Mouse (Mus musculus) intestine, postnatal 0 days (tissue): ENCODE data around the gene Acaca. TPM values are rescaled to one million over a fixed set of nuclear protein-coding genes. Genes with fewer than 3 reads are reported as not detected.

Experiments used
- ATAC-seq: fragments of 200-750 bp; cut with Nextera tagmentation; 2 replicates; pipeline ENCODE4 v1.8.0; 2017; ENCODE audit warnings: mild to moderate bottlenecking, moderate TSS enrichment, moderate library complexity
- H3K27ac ChIP-seq: fragments of 300-500 bp; sonication (generic); 2 replicates; pipeline ENCODE4 v1.5.1; 2014; ENCODE audit warnings: mild to moderate bottlenecking, low read depth, low read length, moderate library complexity
- H3K27me3 ChIP-seq: fragments of 300-500 bp; sonication (generic); replicated peaks from 2 replicates; pipeline ENCODE4 v1.6.1; 2014; ENCODE audit warnings: low read length, mixed read lengths; ENCODE audit not compliant: control insufficient read depth, insufficient read depth
- H3K36me3 ChIP-seq: fragments of 300-500 bp; sonication (generic); 2 replicates; pipeline ENCODE4 v1.6.1; 2014; ENCODE audit warnings: mild to moderate bottlenecking, moderate library complexity; ENCODE audit not compliant: control insufficient read depth, insufficient read depth
- H3K4me1 ChIP-seq: fragments of 300-500 bp; sonication (generic); replicated peaks from 2 replicates; pipeline ENCODE4 v1.6.1; 2014; ENCODE audit warnings: antibody characterized with exemption, low read length, mixed read lengths; ENCODE audit not compliant: control insufficient read depth, insufficient read depth
- H3K4me2 ChIP-seq: fragments of 300-500 bp; sonication (generic); replicated peaks from 2 replicates; pipeline ENCODE4 v1.6.1; 2014; ENCODE audit warnings: low read depth, mild to moderate bottlenecking, moderate library complexity
- H3K4me3 ChIP-seq: fragments of 300-500 bp; sonication (generic); 2 replicates; pipeline ENCODE4 v1.5.1; 2014; ENCODE audit warnings: low read depth, low read length
- H3K9ac ChIP-seq: fragments of 300-500 bp; sonication (generic); 2 replicates; pipeline ENCODE4 v1.6.1; 2014; ENCODE audit warnings: mild to moderate bottlenecking, low read depth, low read length
- H3K9me3 ChIP-seq: fragments of 300-500 bp; sonication (generic); 2 replicates; pipeline ENCODE4 v1.6.1; 2016; ENCODE audit warnings: mixed run types; ENCODE audit not compliant: control insufficient read depth
- CTCF ChIP-seq: sonication (generic); IDR thresholded peaks from 2 replicates; pipeline ENCODE4 v1.5.1; 2016; ENCODE audit warnings: low read depth, mild to moderate bottlenecking, control low read depth, antibody characterized with exemption, moderate library complexity
- WGBS: fragments of 180-500 bp; shearing (Covaris S2); extraction: QIAGEN DNeasy Blood & Tissue Kit; methylation state at CpG from one replicate; pipeline ENCODE4 v1.1.7; 2014; 5-methylcytosine and 5-hydroxymethylcytosine counted together
- polyA plus RNA-seq: library from polyadenylated mRNA; unstranded; fragments of >200 nt; fragmentation: Nextera tagmentation; extraction: Ambion mirVana; gene quantifications from 2 replicates; pipeline ENCODE4 v1.2.1, GENCODE M21; 2015

Gene Acaca
- polyA plus RNA-seq, 1 experiment from 2014 or later: 2.5 TPM

DNA sequence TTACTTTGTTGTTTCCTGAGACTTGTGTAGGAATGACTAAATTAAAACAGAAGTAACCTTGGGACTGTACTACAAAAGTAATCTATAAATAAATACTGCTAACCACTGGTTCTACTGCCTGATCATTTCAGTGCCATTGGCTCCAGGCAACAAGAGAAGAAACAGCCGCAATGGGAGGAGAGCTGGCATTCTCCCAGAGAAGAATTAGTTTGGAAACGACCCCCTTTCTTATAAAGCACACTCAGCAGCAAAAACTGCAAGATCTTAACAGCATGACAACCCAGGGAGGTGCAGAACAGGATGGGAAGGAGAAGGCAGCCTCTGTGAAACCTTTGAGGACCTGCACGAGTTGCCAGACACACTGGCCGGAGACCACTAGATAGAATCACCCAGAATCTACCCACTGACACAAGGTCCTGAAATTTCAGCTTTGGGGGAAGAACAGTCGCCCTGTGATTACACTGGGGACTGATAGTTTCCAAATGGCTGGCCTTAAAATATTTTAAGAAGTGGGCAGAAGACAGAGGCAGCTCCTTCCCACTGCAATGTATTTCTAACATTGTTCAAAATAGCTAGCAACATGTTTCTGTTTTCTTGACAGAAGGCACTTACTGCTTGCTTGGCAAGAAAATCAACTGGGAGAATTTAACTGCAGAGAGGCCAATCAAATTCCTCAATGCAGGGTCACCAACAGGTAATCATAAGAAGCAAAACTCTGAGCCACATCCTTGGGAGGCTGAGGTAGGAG lies 32.0 kb upstream of the Acaca start:
- no peaks in the 10 kb centered on the region for H3K9me3 ChIP-seq
- no peaks in the 10 kb centered on the region for H3K27me3 ChIP-seq
- H3K4me2 ChIP-seq: no peak overlapping the region
- TF ChIP-seq CTCF: no peak
- H3K36me3 ChIP-seq: peaks cover 21% of the 10 kb centered on the region
- H3K4me1 ChIP-seq: no peaks in the 10 kb centered on the region
- 72% methylated on average over 5 of the region's 5 CpGs for WGBS
- no peak overlapping the region for H3K27ac ChIP-seq
- H3K9ac ChIP-seq: no peak overlapping the region
- ATAC-seq: no peak
- no peak overlapping the region for H3K4me3 ChIP-seq

DNA sequence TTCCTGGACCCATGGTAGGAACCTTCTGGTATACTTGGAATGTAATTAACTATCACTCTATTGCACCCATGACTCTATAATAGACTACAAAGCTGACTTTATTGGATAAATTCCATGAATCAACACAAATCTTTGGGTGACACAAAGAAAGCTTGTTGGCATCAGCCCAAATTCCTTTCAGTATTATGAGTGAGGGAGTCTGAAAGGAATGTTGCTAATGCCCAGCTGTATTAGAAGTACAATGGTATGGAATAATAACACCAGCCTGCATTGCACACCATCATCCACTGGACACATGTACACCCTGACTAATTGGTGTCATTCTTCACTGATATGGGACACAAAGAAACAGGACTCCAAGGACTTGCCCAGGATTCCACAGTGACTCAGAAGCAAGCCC lies 28.3 kb upstream of the Acaca start:
- peak; percentile 36; the same call in 1 of the 2 replicates for ATAC-seq
- Histone ChIP-seq H3K4me2 (no peak overlapping the region), H3K4me1 (no peaks in the 10 kb centered on the region), H3K4me3 (no peak overlapping the region), H3K9me3 (no peaks in the 10 kb centered on the region), H3K27me3 (no peaks in the 10 kb centered on the region), H3K9ac (no peak overlapping the region), H3K27ac (no peak overlapping the region), H3K36me3 (peaks cover 48% of the 10 kb centered on the region)
- no peak for TF ChIP-seq CTCF

DNA sequence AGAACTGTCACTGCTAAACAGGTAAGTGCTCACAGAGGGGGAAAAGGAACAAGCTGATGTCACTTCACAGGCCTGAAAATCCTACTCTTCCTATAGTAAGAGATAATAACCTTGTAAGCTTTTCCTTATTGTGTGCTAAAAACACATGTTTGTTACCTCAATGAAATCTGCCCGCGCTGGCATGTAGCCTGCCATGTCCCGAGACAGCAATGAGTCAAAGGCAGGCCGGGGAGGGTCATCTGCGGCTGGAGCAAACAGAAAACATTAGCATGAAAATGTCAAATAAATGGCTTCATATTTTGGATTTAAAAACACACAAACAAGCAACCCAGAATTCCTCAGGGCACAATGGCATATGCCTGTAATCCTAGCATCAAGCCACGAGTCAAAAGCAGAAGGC lies 25.4 kb upstream of the Acaca start:
- peaks cover 64% of the 10 kb centered on the region for H3K36me3 ChIP-seq
- no peaks in the 10 kb centered on the region for H3K4me1 ChIP-seq

DNA sequence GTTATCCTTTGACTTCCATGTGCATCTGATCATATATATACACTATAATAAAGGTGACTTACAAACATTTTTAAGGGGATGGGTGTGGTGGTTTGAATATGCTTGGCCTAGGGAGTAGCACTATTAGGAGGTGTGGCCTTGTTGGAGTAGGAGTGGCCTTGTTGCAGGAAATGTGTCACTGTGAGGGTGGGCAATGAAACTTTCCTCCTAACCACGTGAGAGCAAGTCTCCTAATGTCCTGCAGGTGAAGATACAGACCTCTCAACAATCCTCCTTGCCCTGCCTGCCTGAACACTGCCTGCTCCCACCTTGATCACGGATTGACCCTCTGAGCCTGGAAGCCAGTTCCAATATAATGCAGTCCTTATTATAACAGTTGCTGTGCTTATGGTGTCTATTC lies 22.3 kb upstream of the Acaca start:
- peaks cover 64% of the 10 kb centered on the region for H3K36me3 ChIP-seq
- no peaks in the 10 kb centered on the region for H3K4me1 ChIP-seq

More for the DNA sequence above, 25.4 kb upstream of the Acaca start:
- H3K27ac ChIP-seq: no peak overlapping the region
- no peak for ATAC-seq
- TF ChIP-seq CTCF: no peak
- H3K4me2 ChIP-seq: no peak overlapping the region
- no peaks in the 10 kb centered on the region for H3K9me3 ChIP-seq
- no peaks in the 10 kb centered on the region for H3K27me3 ChIP-seq
- H3K4me3 ChIP-seq: no peak overlapping the region
- WGBS: 93% methylated on average over 6 of the region's 6 CpGs
- H3K9ac ChIP-seq: no peak overlapping the region

DNA sequence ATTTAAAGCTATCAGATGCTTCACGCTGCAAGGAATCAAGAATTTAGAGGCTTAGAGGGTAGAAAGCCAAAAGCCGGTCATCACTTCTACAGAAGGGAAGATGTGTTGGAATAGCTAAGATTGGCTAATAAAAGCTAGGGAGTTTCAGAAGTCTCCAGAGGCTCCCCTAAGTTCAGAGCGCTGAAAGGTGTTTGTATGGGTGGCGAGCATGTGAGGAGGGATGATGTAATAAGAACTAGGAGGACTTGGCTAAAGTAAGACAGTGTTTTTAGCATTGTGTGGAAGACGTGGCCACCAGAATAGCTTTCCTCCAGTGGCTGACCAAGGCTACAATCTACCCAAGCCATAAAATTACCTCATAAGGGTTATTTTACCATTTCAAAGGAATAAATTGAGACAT lies 15.8 kb upstream of the Acaca start:
- H3K4me2 ChIP-seq: no peak overlapping the region
- no peak overlapping the region for H3K9ac ChIP-seq
- WGBS: 94% methylated on average over 5 of the region's 5 CpGs

More for the DNA sequence above, 22.3 kb upstream of the Acaca start:
- H3K4me3 ChIP-seq: no peak overlapping the region
- H3K27me3 ChIP-seq: no peaks in the 10 kb centered on the region
- no peak overlapping the region for H3K27ac ChIP-seq
- no peak overlapping the region for H3K9ac ChIP-seq
- WGBS: 60% methylated on average over 2 of the region's 2 CpGs
- H3K4me2 ChIP-seq: no peak overlapping the region
- no peak for ATAC-seq
- no peaks in the 10 kb centered on the region for H3K9me3 ChIP-seq
- no peak for TF ChIP-seq CTCF

DNA sequence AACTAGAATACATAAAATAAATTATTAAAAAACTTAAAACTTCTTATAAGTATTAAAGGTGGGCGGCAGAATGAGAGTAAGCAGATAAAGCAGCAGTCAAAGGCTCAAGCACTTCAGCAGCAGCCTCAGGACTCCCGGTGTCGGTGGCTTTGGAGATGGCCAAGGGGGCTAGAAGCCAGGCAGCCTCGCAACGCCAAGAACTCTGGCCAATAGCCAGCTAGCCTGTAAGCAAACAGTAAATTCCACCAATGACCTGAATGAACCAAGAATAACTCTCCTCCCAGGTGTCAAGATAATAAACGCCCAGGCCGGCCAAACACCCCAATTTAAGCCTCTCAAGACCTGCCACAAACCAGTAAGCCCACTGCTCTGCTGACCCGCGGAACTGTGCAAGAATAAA lies 13.8 kb upstream of the Acaca start:
- H3K4me3 ChIP-seq: no peak overlapping the region
- no peaks in the 10 kb centered on the region for H3K27me3 ChIP-seq
- no peaks in the 10 kb centered on the region for H3K9me3 ChIP-seq
- H3K36me3 ChIP-seq: peaks cover 49% of the 10 kb centered on the region
- H3K9ac ChIP-seq: no peak overlapping the region
- 84% methylated on average over 9 of the region's 9 CpGs for WGBS
- no peak for ATAC-seq
- TF ChIP-seq CTCF: no peak
- no peak overlapping the region for H3K27ac ChIP-seq
- H3K4me2 ChIP-seq: no peak overlapping the region
- no peaks in the 10 kb centered on the region for H3K4me1 ChIP-seq

More for the DNA sequence above, 15.8 kb upstream of the Acaca start:
- Histone ChIP-seq H3K9me3 (no peaks in the 10 kb centered on the region), H3K27me3 (no peaks in the 10 kb centered on the region), H3K27ac (no peak overlapping the region), H3K4me3 (no peak overlapping the region), H3K4me1 (no peaks in the 10 kb centered on the region), H3K36me3 (peaks cover 44% of the 10 kb centered on the region)
- TF ChIP-seq CTCF: no peak
- no peak for ATAC-seq
